Mouse (Mus musculus): ENCODE measurements around the gene Tinf2.

- TF ChIP-seq CTCF (IDR thresholded peaks at IDR 0.05; ENCODE audit: low read depth) = no peak
- TF ChIP-seq EP300 (optimal IDR thresholded peaks at IDR 0.05) = no peak
Observed at GRCm38 (mm10) chr14:55641291-55641690, 40.3 kb downstream of the Tinf2 start.
